Mouse (Mus musculus): Measurements from ENCODE around the gene Atrnl1. TPM values are rescaled to one million over a fixed set of nuclear protein-coding genes. Genes with fewer than 3 reads are reported as not detected.
"Not testable (repeated sequence)": the region's sequence is repeated elsewhere in the genome, so short reads cannot be mapped to it uniquely, and the experiment has no call there.

Atrnl1 gene
- polyA plus RNA-seq, 1 experiment from 2014 or later, result 2.6 TPM

GRCm38 (mm10) chr19:58043550-58043949 is 432.7 kb downstream of the Atrnl1 start:
- Histone ChIP-seq H3K27ac (ENCODE audit: low read length) (no peak overlapping the region), H3K27me3 (ENCODE audit: control insufficient read depth, insufficient read depth, low read length) (no peaks in the 10 kb centered on the region), H3K4me2 (ENCODE audit: low read depth, low read length) (no peak overlapping the region), H3K9ac (ENCODE audit: low read length) (no peak overlapping the region), H3K4me3 (ENCODE audit: low read length) (no peak overlapping the region), H3K4me1 (ENCODE audit: control insufficient read depth, insufficient read depth, low read length) (no peaks in the 10 kb centered on the region), H3K9me3 (replicated peaks; ENCODE audit: control insufficient read depth, low read length) (no peaks in the 10 kb centered on the region), H3K36me3 (ENCODE audit: control insufficient read depth, insufficient read depth) (peaks cover 2% of the 10 kb centered on the region; the same call in 1 of the 2 replicates)
- no peak; the same call in 1 of the 2 replicates for ATAC-seq (replicated peaks; ENCODE audit: extremely low read depth, insufficient read depth, low FRiP score)
- WGBS, result 50% methylated on average over 4 of the region's 4 CpGs

GRCm38 (mm10) chr19:58044816-58045215 is 434.0 kb downstream of the Atrnl1 start:
- Histone ChIP-seq H3K27me3 (ENCODE audit: control insufficient read depth, insufficient read depth, low read length) (no peaks in the 10 kb centered on the region), H3K4me2 (ENCODE audit: low read depth, low read length) (no peak overlapping the region), H3K9ac (ENCODE audit: low read length) (no peak overlapping the region), H3K4me1 (ENCODE audit: control insufficient read depth, insufficient read depth, low read length) (no peaks in the 10 kb centered on the region), H3K27ac (ENCODE audit: low read length) (no peak overlapping the region), H3K9me3 (replicated peaks; ENCODE audit: control insufficient read depth, low read length) (no peaks in the 10 kb centered on the region), H3K4me3 (ENCODE audit: low read length) (no peak overlapping the region), H3K36me3 (ENCODE audit: control insufficient read depth, insufficient read depth) (peaks cover 2% of the 10 kb centered on the region; the same call in 1 of the 2 replicates)
- no peak for ATAC-seq (replicated peaks; ENCODE audit: extremely low read depth, insufficient read depth, low FRiP score)
- WGBS, result 90% methylated on average over 5 of the region's 5 CpGs

- Histone ChIP-seq H3K36me3 (ENCODE audit: control insufficient read depth, insufficient read depth) (no peaks in the 10 kb centered on the region), H3K4me1 (ENCODE audit: control insufficient read depth, insufficient read depth, low read length) (no peaks in the 10 kb centered on the region), H3K4me2 (ENCODE audit: low read depth, low read length) (no peak overlapping the region), H3K4me3 (ENCODE audit: low read length) (no peak overlapping the region), H3K9ac (ENCODE audit: low read length) (no peak overlapping the region), H3K9me3 (replicated peaks; ENCODE audit: control insufficient read depth, low read length) (no peaks in the 10 kb centered on the region), H3K27me3 (ENCODE audit: control insufficient read depth, insufficient read depth, low read length) (no peaks in the 10 kb centered on the region), H3K27ac (ENCODE audit: low read length) (no peak overlapping the region)
- 75% methylated on average over 7 of the region's 7 CpGs for WGBS
- ATAC-seq (replicated peaks; ENCODE audit: extremely low read depth, insufficient read depth, low FRiP score), result no peak
Measured at GRCm38 (mm10) chr19:58046656-58047055, 435.8 kb downstream of the Atrnl1 start.

GRCm38 (mm10) chr19:58050410-58050809 is 439.6 kb downstream of the Atrnl1 start:
- H3K4me2 ChIP-seq (ENCODE audit: low read depth, low read length); H3K4me3 ChIP-seq (ENCODE audit: low read length); H3K27me3 ChIP-seq (ENCODE audit: control insufficient read depth, insufficient read depth, low read length); ATAC-seq (replicated peaks; ENCODE audit: extremely low read depth, insufficient read depth, low FRiP score); H3K9me3 ChIP-seq (replicated peaks; ENCODE audit: control insufficient read depth, low read length); H3K9ac ChIP-seq (ENCODE audit: low read length); H3K27ac ChIP-seq (ENCODE audit: low read length); H3K36me3 ChIP-seq (ENCODE audit: control insufficient read depth, insufficient read depth); H3K4me1 ChIP-seq (ENCODE audit: control insufficient read depth, insufficient read depth, low read length): not testable (repeated sequence)
- WGBS, result 93% methylated on average over 8 of the region's 9 CpGs

GRCm38 (mm10) chr19:58050986-58051385 is 440.2 kb downstream of the Atrnl1 start:
- Histone ChIP-seq H3K27ac (ENCODE audit: low read length) (no peak overlapping the region), H3K9me3 (replicated peaks; ENCODE audit: control insufficient read depth, low read length) (no peaks in the 10 kb centered on the region), H3K4me3 (ENCODE audit: low read length) (no peak overlapping the region), H3K9ac (ENCODE audit: low read length) (no peak overlapping the region), H3K4me2 (ENCODE audit: low read depth, low read length) (no peak overlapping the region), H3K36me3 (ENCODE audit: control insufficient read depth, insufficient read depth) (no peaks in the 10 kb centered on the region), H3K27me3 (ENCODE audit: control insufficient read depth, insufficient read depth, low read length) (no peaks in the 10 kb centered on the region), H3K4me1 (ENCODE audit: control insufficient read depth, insufficient read depth, low read length) (no peaks in the 10 kb centered on the region)
- no peak for ATAC-seq (replicated peaks; ENCODE audit: extremely low read depth, insufficient read depth, low FRiP score)
- 88% methylated on average over 8 of the region's 8 CpGs for WGBS

- Histone ChIP-seq H3K4me1 (ENCODE audit: control insufficient read depth, insufficient read depth, low read length) (no peaks in the 10 kb centered on the region), H3K9ac (ENCODE audit: low read length) (no peak overlapping the region), H3K9me3 (replicated peaks; ENCODE audit: control insufficient read depth, low read length) (no peaks in the 10 kb centered on the region), H3K27ac (ENCODE audit: low read length) (no peak overlapping the region), H3K27me3 (ENCODE audit: control insufficient read depth, insufficient read depth, low read length) (no peaks in the 10 kb centered on the region), H3K4me3 (ENCODE audit: low read length) (no peak overlapping the region), H3K36me3 (ENCODE audit: control insufficient read depth, insufficient read depth) (no peaks in the 10 kb centered on the region), H3K4me2 (ENCODE audit: low read depth, low read length) (no peak overlapping the region)
- WGBS, result 88% methylated on average over 13 of the region's 13 CpGs
- no peak for ATAC-seq (replicated peaks; ENCODE audit: extremely low read depth, insufficient read depth, low FRiP score)
Measured at GRCm38 (mm10) chr19:58051905-58052304, 441.1 kb downstream of the Atrnl1 start.

GRCm38 (mm10) chr19:58052444-58053135 is 441.8 kb downstream of the Atrnl1 start:
- no peaks in the 10 kb centered on the region for H3K27me3 ChIP-seq (ENCODE audit: control insufficient read depth, insufficient read depth, low read length)
- H3K4me2 ChIP-seq (ENCODE audit: low read depth, low read length), result no peak overlapping the region
- no peaks in the 10 kb centered on the region for H3K36me3 ChIP-seq (ENCODE audit: control insufficient read depth, insufficient read depth)
- H3K9me3 ChIP-seq (replicated peaks; ENCODE audit: control insufficient read depth, low read length), result no peaks in the 10 kb centered on the region
- ATAC-seq (replicated peaks; ENCODE audit: extremely low read depth, insufficient read depth, low FRiP score), result no peak
- 62% methylated on average over 13 of the region's 13 CpGs for WGBS
- no peak overlapping the region for H3K9ac ChIP-seq (ENCODE audit: low read length)
- no peak overlapping the region for H3K4me3 ChIP-seq (ENCODE audit: low read length)
- H3K27ac ChIP-seq (ENCODE audit: low read length), result no peak overlapping the region
- H3K4me1 ChIP-seq (ENCODE audit: control insufficient read depth, insufficient read depth, low read length), result no peaks in the 10 kb centered on the region

- H3K9ac ChIP-seq (ENCODE audit: low read length), result no peak overlapping the region
- WGBS, result 56% methylated on average over 9 of the region's 9 CpGs
Measured at GRCm38 (mm10) chr19:58059719-58060118, 448.9 kb downstream of the Atrnl1 start.

GRCm38 (mm10) chr19:58060199-58060853 is 449.5 kb downstream of the Atrnl1 start:
- peak overlapping the region; percentile 53 for H3K4me2 ChIP-seq (ENCODE audit: low read depth, low read length)
- H3K9me3 ChIP-seq (replicated peaks; ENCODE audit: control insufficient read depth, low read length), result no peaks in the 10 kb centered on the region
- ATAC-seq (replicated peaks; ENCODE audit: extremely low read depth, insufficient read depth, low FRiP score), result no peak
- no peaks in the 10 kb centered on the region for H3K36me3 ChIP-seq (ENCODE audit: control insufficient read depth, insufficient read depth)
- peak overlapping the region; percentile 4; the same call in 1 of the 2 replicates for H3K4me3 ChIP-seq (ENCODE audit: low read length)
- H3K4me1 ChIP-seq (ENCODE audit: control insufficient read depth, insufficient read depth, low read length), result peaks cover 36% of the 10 kb centered on the region
- no peaks in the 10 kb centered on the region for H3K27me3 ChIP-seq (ENCODE audit: control insufficient read depth, insufficient read depth, low read length)
- 36% methylated on average over 12 of the region's 12 CpGs for WGBS
- 0 out of 2 replicates have a peak overlapping the region, but pooled peaks have one; percentile 27 for H3K9ac ChIP-seq (ENCODE audit: low read length)
- H3K27ac ChIP-seq (ENCODE audit: low read length), result no peak overlapping the region

More at GRCm38 (mm10) chr19:58059719-58060118, 448.9 kb downstream of the Atrnl1 start:
- Histone ChIP-seq H3K4me2 (ENCODE audit: low read depth, low read length) (no peak overlapping the region), H3K27ac (ENCODE audit: low read length) (no peak overlapping the region), H3K36me3 (ENCODE audit: control insufficient read depth, insufficient read depth) (no peaks in the 10 kb centered on the region), H3K4me1 (ENCODE audit: control insufficient read depth, insufficient read depth, low read length) (peaks cover 32% of the 10 kb centered on the region), H3K4me3 (ENCODE audit: low read length) (no peak overlapping the region), H3K27me3 (ENCODE audit: control insufficient read depth, insufficient read depth, low read length) (no peaks in the 10 kb centered on the region), H3K9me3 (replicated peaks; ENCODE audit: control insufficient read depth, low read length) (no peaks in the 10 kb centered on the region)
- no peak for ATAC-seq (replicated peaks; ENCODE audit: extremely low read depth, insufficient read depth, low FRiP score)
